Mouse (Mus musculus) CD4-positive helper T cell, adult 2 months (primary cell): Measurements from ENCODE around the gene Prkcsh.

Experiments
- DNase-seq: peaks from one replicate; pipeline ENCODE4 v3.0.0-alpha.2; 2012; ENCODE audit warnings: low read depth, missing footprints, low spot score

Prkcsh gene

GRCm38 (mm10) chr9:22049721-22050270 lies 47.2 kb downstream of the Prkcsh start:
- DNase-seq: no peak

GRCm38 (mm10) chr9:22050351-22050889 lies 47.8 kb downstream of the Prkcsh start:
- DNase-seq: peak; percentile 60

- no peak for DNase-seq
Measured at GRCm38 (mm10) chr9:22051161-22051957, 48.8 kb downstream of the Prkcsh start.

- DNase-seq: peak; percentile 35
Measured at GRCm38 (mm10) chr9:22051958-22052254, 49.3 kb downstream of the Prkcsh start, which contains the start of gene Elavl3. TSS of gene Elavl3 (minus strand) at chr9:22052023.

- no peak for DNase-seq
Measured at GRCm38 (mm10) chr9:22053657-22054056, 51.1 kb downstream of the Prkcsh start.

GRCm38 (mm10) chr9:22054411-22055076 lies 51.9 kb downstream of the Prkcsh start:
- DNase-seq: peak; percentile 83

- no peak for DNase-seq
Measured at GRCm38 (mm10) chr9:22055713-22056112, 53.1 kb downstream of the Prkcsh start.

- DNase-seq: no peak
Measured at GRCm38 (mm10) chr9:22056303-22056910, 53.8 kb downstream of the Prkcsh start.

- no peak for DNase-seq
Measured at GRCm38 (mm10) chr9:22057031-22057517, 54.5 kb downstream of the Prkcsh start.

- DNase-seq: no peak
Measured at GRCm38 (mm10) chr9:22058011-22058424, 55.4 kb downstream of the Prkcsh start.

GRCm38 (mm10) chr9:22061339-22061738 lies 58.7 kb downstream of the Prkcsh start:
- no peak for DNase-seq
